Mouse (Mus musculus) erythroblast, embryonic 14.5 days (primary cell): ENCODE results near the gene Aamp.

ENCODE experiments used
- GATA1 ChIP-seq: IDR thresholded peaks from 2 replicates; pipeline ENCODE4 v1.6.1; 2012; ENCODE audit warnings: low read length, inconsistent platforms, mixed read lengths
- TAL1 ChIP-seq: IDR thresholded peaks from 3 replicates; pipeline ENCODE4 v1.6.1; 2012; ENCODE audit warnings: low read length, inconsistent platforms, mixed read lengths

DNA sequence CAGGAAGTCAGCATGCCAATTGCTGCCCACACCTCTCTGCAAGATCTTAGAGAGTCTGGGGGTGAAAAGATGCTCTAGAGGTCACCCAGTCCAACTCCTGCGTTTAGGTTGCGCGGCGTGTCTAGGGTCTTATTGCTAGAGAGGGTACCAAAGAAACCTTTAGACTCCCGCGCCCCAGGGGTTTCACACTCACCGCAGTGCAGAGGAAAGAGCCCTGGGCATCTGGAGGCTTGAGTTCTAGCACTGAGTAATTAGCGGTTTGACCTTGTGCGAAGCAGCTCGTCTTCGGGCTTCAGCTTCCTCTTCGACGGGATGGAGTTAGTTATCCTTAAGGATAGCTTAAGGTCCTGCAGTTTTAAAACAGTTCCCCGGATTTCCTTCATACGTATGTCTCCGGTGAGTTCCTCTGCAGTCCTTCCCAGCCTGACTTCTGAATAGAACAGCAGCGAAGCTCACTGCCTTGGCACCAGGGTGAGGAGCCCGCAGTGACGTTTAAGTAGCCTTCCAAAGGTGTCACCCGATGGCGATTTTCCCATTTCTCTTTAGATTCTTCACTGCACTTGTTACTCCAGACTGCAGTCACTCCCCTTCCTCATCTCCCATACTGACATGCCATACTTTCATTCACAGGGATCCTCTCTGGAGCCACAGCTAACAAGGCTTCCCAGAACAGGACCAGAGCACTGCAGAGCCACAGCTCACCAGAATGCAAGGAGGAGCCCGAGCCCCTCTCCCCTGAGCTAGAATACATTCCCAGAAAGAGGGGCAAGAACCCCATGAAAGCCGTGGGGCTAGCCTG, 873 bp upstream of the Aamp start:
- no peak for TF ChIP-seq GATA1
- no peak for TF ChIP-seq TAL1
